Mouse (Mus musculus) CD4-positive naive resting alpha-beta T cell, adult 57 days (primary cell): ENCODE results near the gene Oog2. TPM values are rescaled to one million over a fixed set of nuclear protein-coding genes. Genes with fewer than 3 reads are reported as not detected.

ENCODE experiments used
- total RNA-seq: library from RNA; stranded (reverse); gene quantifications from one replicate; pipeline ENCODE4 v1.2.4, GENCODE M21; 2023

Oog2 gene
- total RNA-seq, result not detected

GRCm38 (mm10) chr4:144190419-144190818, at the start of gene Oog2:
Oog2 (plus strand) TSS chr4:144190719.

GRCm38 (mm10) chr4:144162563-144162962, 28.0 kb upstream of the Oog2 start, which contains the start of gene Oog3:
Oog3 (minus strand) TSS chr4:144162663.

GRCm38 (mm10) chr4:144213218-144213617, 22.7 kb downstream of the Oog2 start, which contains the start of gene C87977:
C87977 (minus strand) TSS chr4:144213318.

Other genes starting within 250 kb of the Oog2 start
- gene Pramef25, start 239.7 kb upstream of the Oog2 start, total RNA-seq, result not detected
- not detected for gene Gm13101, start 223.8 kb upstream of the Oog2 start, total RNA-seq
- gene Pramef17, start 196.3 kb upstream of the Oog2 start, total RNA-seq, result not detected
- gene Pramel4, start 131.6 kb upstream of the Oog2 start, total RNA-seq, result not detected
- gene Gm13102, start 84.2 kb upstream of the Oog2 start, total RNA-seq, result not detected
- gene Oog3, start 28.1 kb upstream of the Oog2 start, total RNA-seq, result not detected
- not detected for gene C87977, start 22.6 kb downstream of the Oog2 start, total RNA-seq
- not detected for gene Pramel5, start 89.8 kb downstream of the Oog2 start, total RNA-seq
- not detected for gene Gm13128, start 139.5 kb downstream of the Oog2 start, total RNA-seq
- gene Gm13119, start 167.2 kb downstream of the Oog2 start, total RNA-seq, result not detected
- not detected for gene Pramef20, start 187.2 kb downstream of the Oog2 start, total RNA-seq
- not detected for gene Pramef12, start 217.7 kb downstream of the Oog2 start, total RNA-seq
- gene 1700012P22Rik, start 248.1 kb downstream of the Oog2 start, total RNA-seq, result not detected